Mouse (Mus musculus): Measurements from ENCODE around the gene Trpv6. TPM values are rescaled to one million over a fixed set of nuclear protein-coding genes. Genes with fewer than 3 reads are reported as not detected.

Trpv6 gene
- polyA plus RNA-seq, 1 experiment from 2014 or later = 0.11 TPM

GRCm38 (mm10) chr6:41622661-41623060 lies 13.5 kb downstream of the Trpv6 start:
- WGBS = 67% methylated on average over 9 of the region's 9 CpGs
- ATAC-seq (ENCODE audit: insufficient number of reproducible peaks, low FRiP score) = no peak
- Histone ChIP-seq H3K4me2 (no peak overlapping the region), H3K9me3 (replicated peaks) (0 out of 2 replicates have a peak, but pooled peaks cover 2% of the 10 kb centered on the region), H3K9ac (no peak overlapping the region), H3K4me1 (replicated peaks) (no peaks in the 10 kb centered on the region), H3K27me3 (replicated peaks) (no peaks in the 10 kb centered on the region), H3K4me3 (no peak overlapping the region), H3K36me3 (no peaks in the 10 kb centered on the region), H3K27ac (ENCODE audit: poor library complexity, severe bottlenecking) (no peak overlapping the region)

- Histone ChIP-seq H3K27ac (ENCODE audit: poor library complexity, severe bottlenecking) (no peak overlapping the region), H3K9me3 (replicated peaks) (0 out of 2 replicates have a peak, but pooled peaks cover 2% of the 10 kb centered on the region), H3K4me1 (replicated peaks) (no peaks in the 10 kb centered on the region), H3K36me3 (no peaks in the 10 kb centered on the region), H3K4me3 (no peak overlapping the region), H3K4me2 (no peak overlapping the region), H3K27me3 (replicated peaks) (no peaks in the 10 kb centered on the region), H3K9ac (no peak overlapping the region)
- no peak for ATAC-seq (ENCODE audit: insufficient number of reproducible peaks, low FRiP score)
- WGBS = 86% methylated on average over 12 of the region's 12 CpGs
These were observed 14.8 kb downstream of the Trpv6 start for GRCm38 (mm10) chr6:41621241-41621990.

- no peak overlapping the region for H3K9ac ChIP-seq
- H3K9me3 ChIP-seq (replicated peaks) = 0 out of 2 replicates have a peak, but pooled peaks cover 2% of the 10 kb centered on the region
- 0 out of 2 replicates have a peak, but pooled peaks have one; percentile 30 for ATAC-seq (ENCODE audit: insufficient number of reproducible peaks, low FRiP score)
- H3K4me3 ChIP-seq = no peak overlapping the region
- 84% methylated on average over 9 of the region's 9 CpGs for WGBS
- no peaks in the 10 kb centered on the region for H3K36me3 ChIP-seq
- H3K27ac ChIP-seq (ENCODE audit: poor library complexity, severe bottlenecking) = no peak overlapping the region
- no peak overlapping the region for H3K4me2 ChIP-seq
- no peaks in the 10 kb centered on the region for H3K4me1 ChIP-seq (replicated peaks)
- no peaks in the 10 kb centered on the region for H3K27me3 ChIP-seq (replicated peaks)
These were observed 15.9 kb downstream of the Trpv6 start for GRCm38 (mm10) chr6:41620173-41620798.

GRCm38 (mm10) chr6:41607637-41608036 lies 28.6 kb downstream of the Trpv6 start:
- Histone ChIP-seq H3K36me3 (no peaks in the 10 kb centered on the region), H3K4me1 (replicated peaks) (peaks cover 7% of the 10 kb centered on the region), H3K27me3 (replicated peaks) (peaks cover 21% of the 10 kb centered on the region), H3K4me2 (no peak overlapping the region), H3K4me3 (no peak overlapping the region), H3K9ac (no peak overlapping the region), H3K27ac (ENCODE audit: poor library complexity, severe bottlenecking) (no peak overlapping the region), H3K9me3 (replicated peaks) (no peaks in the 10 kb centered on the region)
- 51% methylated on average over 5 of the region's 5 CpGs for WGBS
- no peak for ATAC-seq (ENCODE audit: insufficient number of reproducible peaks, low FRiP score)

GRCm38 (mm10) chr6:41606214-41606613 lies 30.0 kb downstream of the Trpv6 start:
- peaks cover 21% of the 10 kb centered on the region for H3K27me3 ChIP-seq (replicated peaks)
- no peaks in the 10 kb centered on the region for H3K36me3 ChIP-seq
- H3K4me1 ChIP-seq (replicated peaks) = peaks cover 7% of the 10 kb centered on the region
- H3K4me3 ChIP-seq = peak overlapping the region; percentile 76
- no peak overlapping the region for H3K9ac ChIP-seq
- 19% methylated on average over 4 of the region's 4 CpGs for WGBS
- H3K4me2 ChIP-seq = peak overlapping the region; percentile 97
- ATAC-seq (ENCODE audit: insufficient number of reproducible peaks, low FRiP score) = no peak
- no peak overlapping the region for H3K27ac ChIP-seq (ENCODE audit: poor library complexity, severe bottlenecking)
- no peaks in the 10 kb centered on the region for H3K9me3 ChIP-seq (replicated peaks)

GRCm38 (mm10) chr6:41605794-41606104 lies 30.5 kb downstream of the Trpv6 start:
- WGBS = 2% methylated on average over 7 of the region's 7 CpGs
- no peak overlapping the region for H3K27ac ChIP-seq (ENCODE audit: poor library complexity, severe bottlenecking)
- ATAC-seq (ENCODE audit: insufficient number of reproducible peaks, low FRiP score) = peak; percentile 40; the same call in 1 of the 2 replicates

GRCm38 (mm10) chr6:41605061-41605793 lies 31.0 kb downstream of the Trpv6 start, which contains the start of gene Ephb6:
Ephb6 (plus strand) TSS chr6:41605482.
- peak; percentile 92 for ATAC-seq (ENCODE audit: insufficient number of reproducible peaks, low FRiP score)

More at GRCm38 (mm10) chr6:41605794-41606104, 30.5 kb downstream of the Trpv6 start:
- Histone ChIP-seq H3K4me1 (replicated peaks) (peaks cover 7% of the 10 kb centered on the region), H3K27me3 (replicated peaks) (peaks cover 21% of the 10 kb centered on the region), H3K36me3 (no peaks in the 10 kb centered on the region), H3K4me2 (peak overlapping the region; percentile 97), H3K9ac (peak overlapping the region; percentile 84), H3K9me3 (replicated peaks) (no peaks in the 10 kb centered on the region), H3K4me3 (peak overlapping the region; percentile 76)

GRCm38 (mm10) chr6:41604401-41605050 lies 31.7 kb downstream of the Trpv6 start:
- Histone ChIP-seq H3K4me1 (replicated peaks) (peaks cover 7% of the 10 kb centered on the region), H3K9me3 (replicated peaks) (no peaks in the 10 kb centered on the region), H3K27me3 (replicated peaks) (peaks cover 21% of the 10 kb centered on the region), H3K27ac (ENCODE audit: poor library complexity, severe bottlenecking) (peak overlapping the region; percentile 44; the same call in 1 of the 2 replicates), H3K9ac (peak overlapping the region; percentile 84), H3K4me3 (peak overlapping the region; percentile 76), H3K36me3 (no peaks in the 10 kb centered on the region), H3K4me2 (peak overlapping the region; percentile 97)
- peak; percentile 70 for ATAC-seq (ENCODE audit: insufficient number of reproducible peaks, low FRiP score)
- 2% methylated on average over 23 of the region's 23 CpGs for WGBS

More at GRCm38 (mm10) chr6:41605061-41605793, 31.0 kb downstream of the Trpv6 start, which contains the start of gene Ephb6:
- Histone ChIP-seq H3K4me3 (peak within 1 kb of the TSS; percentile 76), H3K36me3 (no peaks in the 10 kb centered on the region), H3K27ac (ENCODE audit: poor library complexity, severe bottlenecking) (peak within 1 kb of the TSS; percentile 44; the same call in 1 of the 2 replicates), H3K4me1 (replicated peaks) (peaks cover 7% of the 10 kb centered on the region), H3K4me2 (peak within 1 kb of the TSS; percentile 97), H3K9ac (peak within 1 kb of the TSS; percentile 84), H3K27me3 (replicated peaks) (peaks cover 21% of the 10 kb centered on the region), H3K9me3 (replicated peaks) (no peaks in the 10 kb centered on the region)
- WGBS = under 1% methylated on average over 68 of the region's 68 CpGs

- Histone ChIP-seq H3K4me2 (no peak overlapping the region), H3K4me3 (no peak overlapping the region), H3K4me1 (replicated peaks) (no peaks in the 10 kb centered on the region), H3K9ac (no peak overlapping the region), H3K36me3 (no peaks in the 10 kb centered on the region), H3K9me3 (replicated peaks) (no peaks in the 10 kb centered on the region), H3K27me3 (replicated peaks) (no peaks in the 10 kb centered on the region), H3K27ac (ENCODE audit: poor library complexity, severe bottlenecking) (no peak overlapping the region)
- no peak for ATAC-seq (ENCODE audit: insufficient number of reproducible peaks, low FRiP score)
- WGBS = 65% methylated on average over 1 of the region's 1 CpGs
These were observed 54.0 kb downstream of the Trpv6 start for GRCm38 (mm10) chr6:41582189-41582588.

GRCm38 (mm10) chr6:41581295-41581694 lies 54.9 kb downstream of the Trpv6 start:
- Histone ChIP-seq H3K4me3 (no peak overlapping the region), H3K27me3 (replicated peaks) (no peaks in the 10 kb centered on the region), H3K4me2 (no peak overlapping the region), H3K9ac (no peak overlapping the region), H3K27ac (ENCODE audit: poor library complexity, severe bottlenecking) (no peak overlapping the region), H3K4me1 (replicated peaks) (no peaks in the 10 kb centered on the region), H3K9me3 (replicated peaks) (no peaks in the 10 kb centered on the region), H3K36me3 (no peaks in the 10 kb centered on the region)
- ATAC-seq (ENCODE audit: insufficient number of reproducible peaks, low FRiP score) = no peak
- 74% methylated on average over 7 of the region's 7 CpGs for WGBS

Measured in heart, embryonic 12.5 days (tissue).